Mouse (Mus musculus) T-cell, adult 2 months (primary cell): ENCODE data around the gene Otogl.

Experiments used
- DNase-seq: peaks from one replicate; pipeline ENCODE4 v3.0.0; 2022; ENCODE audit warnings: low spot score

Otogl gene

GRCm38 (mm10) chr10:107905274-107906034 is 6.5 kb downstream of the Otogl start:
- no peak for DNase-seq

- no peak for DNase-seq
Observed at GRCm38 (mm10) chr10:107901958-107902357, 10.0 kb downstream of the Otogl start.

- no peak for DNase-seq
Observed at GRCm38 (mm10) chr10:107901204-107901879, 10.6 kb downstream of the Otogl start.

- no peak for DNase-seq
Observed at GRCm38 (mm10) chr10:107899946-107900345, 12.0 kb downstream of the Otogl start.

GRCm38 (mm10) chr10:107896158-107896557 is 15.8 kb downstream of the Otogl start:
- DNase-seq: no peak

GRCm38 (mm10) chr10:107894663-107895581 is 17.0 kb downstream of the Otogl start:
- DNase-seq: no peak

- DNase-seq: no peak
Observed at GRCm38 (mm10) chr10:107890400-107890799, 21.5 kb downstream of the Otogl start.

- DNase-seq: peak; percentile 19
Observed at GRCm38 (mm10) chr10:107872542-107872941, 39.4 kb downstream of the Otogl start.

- DNase-seq: no peak
Observed at GRCm38 (mm10) chr10:107872109-107872508, 39.8 kb downstream of the Otogl start.

- no peak for DNase-seq
Observed at GRCm38 (mm10) chr10:107870540-107870939, 41.4 kb downstream of the Otogl start.

- DNase-seq: peak; percentile 67
Observed at GRCm38 (mm10) chr10:107868904-107869303, 43.0 kb downstream of the Otogl start.

- DNase-seq: no peak
Observed at GRCm38 (mm10) chr10:107867414-107867813, 44.5 kb downstream of the Otogl start.

- DNase-seq: no peak
Observed at GRCm38 (mm10) chr10:107860235-107860917, 51.6 kb downstream of the Otogl start.

GRCm38 (mm10) chr10:107859220-107859619 is 52.7 kb downstream of the Otogl start:
- DNase-seq: no peak

- DNase-seq: no peak
Observed at GRCm38 (mm10) chr10:107858684-107859083, 53.2 kb downstream of the Otogl start.

GRCm38 (mm10) chr10:107844906-107845305 is 67.0 kb downstream of the Otogl start:
- no peak for DNase-seq

GRCm38 (mm10) chr10:107834452-107835239 is 77.3 kb downstream of the Otogl start:
- DNase-seq: no peak

- DNase-seq: no peak
Observed at GRCm38 (mm10) chr10:107829151-107829550, 82.8 kb downstream of the Otogl start.

GRCm38 (mm10) chr10:107813814-107814483 is 98.0 kb downstream of the Otogl start:
- DNase-seq: no peak

GRCm38 (mm10) chr10:107810649-107811398 is 101.1 kb downstream of the Otogl start:
- DNase-seq: no peak
